Mouse (Mus musculus) C2C12 (cell line): Measurements from ENCODE around the gene Klk1b27.
"Not testable (repeated sequence)": the region's sequence is repeated elsewhere in the genome, so short reads cannot be mapped to it uniquely, and the experiment has no call there.

ENCODE experiments used
- CEBPB ChIP-seq: IDR thresholded peaks from one replicate; pipeline ENCODE4 v1.6.1; 2011; ENCODE audit warnings: low read depth, mild to moderate bottlenecking, control low read depth, moderate library complexity
- CTCF ChIP-seq: IDR thresholded peaks from one replicate; pipeline ENCODE4 v1.5.1; 2011; ENCODE audit not compliant: control insufficient read depth, insufficient read depth, insufficient read length
- FOSL1 ChIP-seq: IDR thresholded peaks from one replicate; pipeline ENCODE4 v1.8.0; 2011; ENCODE audit warnings: mild to moderate bottlenecking, low read length; ENCODE audit not compliant: poor library complexity, insufficient read depth, severe bottlenecking
- MAX ChIP-seq: IDR thresholded peaks from one replicate; pipeline ENCODE4 v1.6.1; 2011; ENCODE audit warnings: mild to moderate bottlenecking, control low read depth
- MYOD1 ChIP-seq: IDR thresholded peaks from one replicate; pipeline ENCODE4 v1.6.1; 2011; ENCODE audit warnings: low read depth; ENCODE audit not compliant: control insufficient read depth, insufficient read length
- MYOG ChIP-seq: IDR thresholded peaks from one replicate; pipeline ENCODE4 v1.6.1; 2011; ENCODE audit not compliant: control insufficient read depth, insufficient read length; ENCODE audit errors: extremely low read depth
- USF1 ChIP-seq: IDR thresholded peaks from one replicate; pipeline ENCODE4 v1.6.1; 2011; ENCODE audit warnings: low read depth, mild to moderate bottlenecking, control low read depth, moderate library complexity

- not testable (repeated sequence) for TF ChIP-seq CTCF, USF1, MYOG, FOSL1, MAX, MYOD1, CEBPB
Observed at GRCm38 (mm10) chr7:44014666-44015065, 37.4 kb upstream of the Klk1b27 start.
